Mouse (Mus musculus) macrophage (primary cell): ENCODE data around the gene Ahcyl2. TPM values are rescaled to one million over a fixed set of nuclear protein-coding genes. Genes with fewer than 3 reads are reported as not detected.
"Not testable (repeated sequence)": the region's sequence is repeated elsewhere in the genome, so short reads cannot be mapped to it uniquely, and the experiment has no call there.

Experiments used
- H3K27ac ChIP-seq: fragments of 350-480 bp; formaldehyde crosslinking; 2 replicates; pipeline ENCODE4 v1.9.0; 2021
- H3K36me3 ChIP-seq: fragments of 350-480 bp; formaldehyde crosslinking; 2 replicates; pipeline ENCODE4 v1.9.0; 2021; ENCODE audit errors: inconsistent target
- H3K4me3 ChIP-seq: fragments of 350-480 bp; formaldehyde crosslinking; 2 replicates; pipeline ENCODE4 v1.9.0; 2021; ENCODE audit errors: inconsistent target
- H3K79me2 ChIP-seq: fragments of 350-480 bp; formaldehyde crosslinking; 2 replicates; pipeline ENCODE4 v1.9.0; 2021; ENCODE audit errors: inconsistent target
- WGBS: methylation state at CpG from one replicate; pipeline ENCODE4 v1.1.7; 2026; ENCODE audit warnings: inconsistent platforms; ENCODE audit not compliant: missing documents; 5-methylcytosine and 5-hydroxymethylcytosine counted together
- polyA plus RNA-seq: library from polyadenylated mRNA; stranded (reverse); fragments of 250-400 nt; gene quantifications from 3 replicates; pipeline ENCODE4 v1.2.4, GENCODE M21; 2018; ENCODE audit warnings: inconsistent platforms

Ahcyl2 gene
- polyA plus RNA-seq, 1 experiment from 2014 or later: 32.9 TPM

DNA sequence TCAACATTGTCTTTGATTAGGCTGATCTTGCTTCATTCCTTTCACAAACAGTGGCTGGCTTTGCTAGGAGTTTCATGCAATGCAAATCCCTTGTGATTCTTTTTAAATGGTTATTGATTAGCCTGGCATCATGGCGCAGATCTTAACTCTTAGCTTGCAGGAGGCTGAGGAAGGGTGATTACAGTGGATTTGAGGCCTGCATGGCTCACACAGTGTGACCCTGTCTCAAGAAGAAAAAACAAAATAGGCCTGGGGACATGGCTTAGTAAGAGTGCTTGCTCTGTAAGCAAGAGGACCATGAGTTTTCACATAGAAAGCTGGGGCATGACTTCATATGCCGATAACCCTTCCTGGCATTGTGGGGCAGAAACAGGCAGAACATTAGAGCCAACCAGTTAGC is 47.8 kb downstream of the Ahcyl2 start:
- peaks cover 27% of the 10 kb centered on the region; the same call in 1 of the 2 replicates for H3K79me2 ChIP-seq
- no peaks in the 10 kb centered on the region for H3K36me3 ChIP-seq
- H3K27ac ChIP-seq: no peak overlapping the region
- H3K4me3 ChIP-seq: no peak overlapping the region
- 89% methylated on average over 2 of the region's 2 CpGs for WGBS

DNA sequence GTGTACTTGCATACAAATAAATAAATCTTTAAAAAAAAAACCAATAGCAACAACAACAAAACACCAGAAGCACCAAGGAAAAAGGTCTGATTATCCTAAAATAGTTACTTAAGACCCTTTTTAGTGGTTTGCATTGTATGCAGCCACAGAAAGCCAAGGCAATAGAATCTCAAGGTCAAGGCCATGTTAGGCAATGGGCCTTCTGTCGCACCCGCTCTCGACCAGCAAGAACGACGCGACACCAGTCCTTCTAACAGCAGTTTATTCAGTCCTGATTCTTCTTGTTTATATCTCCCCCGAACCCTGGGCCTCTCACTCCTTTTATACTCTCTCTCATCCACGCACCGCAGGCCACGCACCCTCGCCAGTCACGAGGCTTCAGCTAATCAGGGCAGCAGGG is 48.6 kb downstream of the Ahcyl2 start:
- not testable (repeated sequence) for H3K4me3 ChIP-seq, H3K36me3 ChIP-seq, H3K27ac ChIP-seq
- WGBS: 98% methylated on average over 7 of the region's 12 CpGs
- peaks cover 23% of the 10 kb centered on the region; the same call in 1 of the 2 replicates for H3K79me2 ChIP-seq

DNA sequence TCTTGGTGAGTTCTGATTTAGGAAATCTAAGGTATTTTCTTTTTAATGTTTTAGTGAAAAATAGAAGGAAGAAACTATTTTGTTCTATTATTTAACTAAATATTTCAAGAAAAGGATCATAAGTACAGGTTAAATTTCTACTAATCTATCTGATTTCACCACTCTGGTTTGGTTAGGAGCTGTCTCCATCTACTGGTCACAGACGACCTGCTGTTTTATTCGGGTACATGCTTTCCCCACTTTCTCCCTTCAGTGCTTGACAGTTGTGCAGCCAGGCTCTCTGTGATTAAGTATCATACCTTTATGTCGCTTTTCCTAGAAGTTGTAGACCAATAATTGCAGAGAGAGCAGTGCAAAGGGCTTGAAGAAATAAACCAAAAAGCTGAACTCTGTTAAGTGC is 51.5 kb downstream of the Ahcyl2 start:
- no peaks in the 10 kb centered on the region for H3K36me3 ChIP-seq
- no peak overlapping the region for H3K4me3 ChIP-seq
- WGBS: 20% methylated on average over 3 of the region's 3 CpGs
- peaks cover 13% of the 10 kb centered on the region; the same call in 1 of the 2 replicates for H3K79me2 ChIP-seq
- H3K27ac ChIP-seq: no peak overlapping the region

DNA sequence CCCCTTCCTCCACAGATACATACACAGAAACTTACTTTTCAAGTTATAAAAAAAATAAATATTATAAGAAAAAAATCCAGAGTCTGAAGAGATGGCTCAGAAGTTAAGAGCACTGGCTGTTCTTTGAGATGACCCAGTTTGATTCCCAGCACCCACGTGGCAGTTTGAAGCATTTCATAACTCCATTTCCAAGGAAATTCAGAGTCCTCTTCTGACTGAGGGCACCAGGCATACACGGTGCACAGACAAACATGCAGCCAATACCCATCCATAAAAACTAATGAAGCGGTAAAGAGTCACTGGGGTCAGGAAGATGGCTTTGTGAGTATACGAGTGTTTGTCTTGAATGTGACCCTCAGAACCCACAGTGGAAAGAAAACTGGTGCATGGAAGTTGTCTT is 52.5 kb downstream of the Ahcyl2 start:
- H3K36me3 ChIP-seq: no peaks in the 10 kb centered on the region
- peaks cover 10% of the 10 kb centered on the region; the same call in 1 of the 2 replicates for H3K79me2 ChIP-seq
- 96% methylated on average over 4 of the region's 4 CpGs for WGBS
- H3K27ac ChIP-seq: no peak overlapping the region
- no peak overlapping the region for H3K4me3 ChIP-seq

DNA sequence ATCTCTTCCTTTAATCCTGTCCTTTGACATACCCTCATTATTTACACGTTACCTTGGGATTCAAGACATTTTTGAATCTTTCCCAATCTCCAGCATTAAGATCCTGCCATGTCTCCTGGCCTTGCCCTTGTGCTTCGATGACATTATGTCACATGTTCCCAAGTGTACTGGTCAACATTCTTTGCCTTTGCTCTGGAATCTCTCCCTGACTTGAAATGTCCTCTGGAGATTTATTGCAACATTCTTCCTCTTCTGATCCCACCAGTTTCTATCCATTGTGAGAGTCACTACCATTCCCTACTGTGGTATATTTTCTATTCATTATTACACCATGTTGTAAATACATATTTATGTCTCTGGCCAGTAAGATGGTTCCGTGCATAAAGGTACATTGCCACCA is 53.1 kb downstream of the Ahcyl2 start:
- Histone ChIP-seq H3K36me3 (no peaks in the 10 kb centered on the region), H3K4me3 (no peak overlapping the region), H3K79me2 (peaks cover 4% of the 10 kb centered on the region; the same call in 1 of the 2 replicates), H3K27ac (no peak overlapping the region)
- 92% methylated on average over 3 of the region's 3 CpGs for WGBS

DNA sequence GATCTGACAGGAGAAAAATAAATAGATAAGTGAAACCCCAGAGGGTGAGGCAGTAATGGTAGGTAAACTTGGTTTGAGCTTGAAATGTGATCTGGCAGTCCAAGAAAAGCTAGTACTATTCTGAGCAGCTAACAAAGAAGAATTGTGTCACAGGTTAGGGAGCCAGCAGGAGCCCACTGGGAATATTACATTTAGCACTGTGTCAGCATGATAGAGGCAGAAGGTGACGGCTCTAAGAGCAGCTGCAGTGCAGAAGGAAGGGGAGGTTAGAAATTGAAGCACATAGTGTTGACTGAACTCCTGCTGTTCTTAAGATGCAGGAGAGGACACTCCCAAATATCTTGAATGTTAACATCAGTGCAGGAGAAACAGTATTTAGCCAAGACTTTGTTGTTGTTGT is 54.0 kb downstream of the Ahcyl2 start:
- Histone ChIP-seq H3K79me2 (peaks cover 3% of the 10 kb centered on the region; the same call in 1 of the 2 replicates), H3K36me3 (no peaks in the 10 kb centered on the region), H3K4me3 (no peak overlapping the region), H3K27ac (no peak overlapping the region)
- 100% methylated on average over 1 of the region's 1 CpGs for WGBS

DNA sequence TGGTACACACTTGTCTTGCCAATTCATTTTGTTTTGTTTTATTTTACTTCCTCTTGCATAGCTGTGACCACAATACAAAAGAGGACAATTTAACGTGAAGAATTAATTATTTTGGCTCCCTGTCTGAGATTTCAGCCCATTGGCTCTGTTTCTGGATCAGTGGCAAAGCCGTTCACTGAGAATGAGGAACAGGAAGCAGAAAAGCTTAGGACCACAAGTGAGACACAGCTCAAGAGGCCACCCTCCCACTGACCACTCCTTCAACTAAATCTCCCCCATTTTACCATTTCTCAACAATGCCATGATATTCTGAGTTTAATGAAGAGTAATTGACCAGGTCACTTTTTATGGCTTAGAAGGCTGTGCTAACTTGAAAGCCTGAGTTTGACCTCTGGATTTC is 57.5 kb downstream of the Ahcyl2 start:
- peak overlapping the region; percentile 2 for H3K27ac ChIP-seq
- H3K4me3 ChIP-seq: no peak overlapping the region
- no peaks in the 10 kb centered on the region for H3K36me3 ChIP-seq
- WGBS: 0% methylated on average over 2 of the region's 2 CpGs
- H3K79me2 ChIP-seq: no peaks in the 10 kb centered on the region; the same call in 1 of the 2 replicates

DNA sequence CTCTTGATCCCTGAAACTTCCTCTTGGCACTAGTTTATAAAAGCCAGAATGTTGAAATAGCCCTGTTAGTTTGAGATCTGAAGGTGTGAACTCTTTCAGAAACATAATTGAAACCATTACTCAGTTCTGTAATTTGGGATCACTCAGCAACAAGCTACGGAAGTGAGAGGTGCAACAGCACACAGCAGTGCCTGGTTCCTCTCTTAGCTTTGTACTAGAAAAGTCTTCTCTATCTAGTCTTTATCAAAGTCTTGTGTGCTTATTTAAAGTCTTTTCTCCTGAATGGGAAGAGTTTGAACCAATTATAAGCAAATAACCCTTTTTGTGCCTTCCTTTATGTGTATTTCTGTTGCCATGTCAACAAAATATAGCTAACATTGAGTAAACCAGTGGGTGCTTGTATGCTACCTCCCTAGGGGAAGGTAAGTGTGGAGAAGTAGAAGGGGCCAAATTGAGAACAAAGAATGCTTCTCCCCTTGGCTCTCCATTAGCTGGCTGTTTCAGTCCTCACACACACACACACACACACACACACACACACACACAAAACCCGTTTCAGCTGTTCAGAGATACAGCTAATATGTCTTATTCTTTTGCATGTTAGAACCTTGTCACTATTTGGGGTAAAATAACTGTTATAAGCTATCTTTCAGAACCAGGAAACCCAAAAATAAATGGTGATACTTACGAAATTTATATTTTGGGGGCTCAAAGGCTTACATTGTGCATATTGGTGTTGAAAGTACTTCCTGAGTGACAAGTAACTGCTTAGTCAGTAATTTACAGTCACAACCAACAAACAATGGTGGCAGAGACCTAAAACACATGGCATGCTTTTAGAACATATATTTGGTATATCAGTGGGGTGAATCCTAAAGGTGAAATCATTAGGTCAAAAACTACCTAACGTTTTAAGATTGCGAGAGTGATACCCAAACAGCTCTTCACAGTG is 59.8 kb downstream of the Ahcyl2 start:
- Histone ChIP-seq H3K27ac (peak overlapping the region; percentile 57), H3K36me3 (no peaks in the 10 kb centered on the region), H3K4me3 (no peak overlapping the region), H3K79me2 (peaks cover 4% of the 10 kb centered on the region; the same call in 1 of the 2 replicates)
- WGBS: 32% methylated on average over 5 of the region's 5 CpGs

DNA sequence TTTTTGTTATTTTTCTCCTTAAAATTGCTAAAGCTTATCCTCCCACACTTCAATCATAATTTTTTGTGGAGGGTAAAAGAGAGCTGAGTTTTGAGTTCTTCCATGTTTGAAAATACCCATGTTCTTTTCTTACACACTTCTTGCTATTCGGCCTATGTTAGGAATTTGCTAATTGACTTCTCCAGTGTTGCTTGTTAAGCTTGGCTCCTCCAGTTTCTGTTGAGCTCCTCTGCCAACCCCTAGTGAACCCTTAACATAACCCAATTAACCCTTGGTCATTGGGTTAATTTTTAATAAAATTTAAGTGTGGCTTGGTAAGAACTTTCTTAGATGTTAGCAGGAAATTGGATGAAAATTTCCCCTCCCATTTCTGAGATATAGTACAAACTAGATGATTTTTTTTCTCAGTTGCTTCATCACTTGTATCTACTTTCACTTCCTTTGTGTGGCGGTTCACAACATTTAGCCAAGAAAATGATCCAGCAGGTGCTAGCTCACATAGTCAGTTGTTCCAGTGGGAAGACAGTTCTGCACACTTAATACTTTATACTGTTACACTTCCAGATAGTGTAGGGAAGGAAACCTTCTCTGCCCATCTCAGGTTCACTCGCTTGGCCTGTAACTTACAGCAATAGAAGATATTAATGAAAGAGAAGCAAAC is 60.9 kb downstream of the Ahcyl2 start:
- WGBS: 38% methylated on average over 3 of the region's 3 CpGs
- no peak overlapping the region for H3K4me3 ChIP-seq
- H3K27ac ChIP-seq: peak overlapping the region; percentile 57

DNA sequence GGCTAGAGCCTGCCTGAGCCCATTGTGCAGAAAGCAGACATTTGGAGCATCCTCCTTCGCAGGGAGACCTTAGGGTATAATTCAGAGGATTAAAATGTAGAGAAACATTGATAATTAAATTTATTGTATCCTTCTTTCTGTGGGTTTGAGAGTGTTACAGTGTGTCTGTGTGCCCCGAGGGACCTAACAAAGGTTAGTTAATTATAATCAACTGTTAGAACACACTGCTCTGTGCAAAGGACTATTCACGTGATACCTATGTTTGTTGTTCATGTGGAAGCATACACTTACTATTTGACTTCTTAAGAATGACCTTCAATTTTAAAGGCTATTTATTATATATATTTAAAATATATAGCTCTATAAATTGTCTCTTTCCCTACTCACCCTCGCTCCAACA is 64.5 kb downstream of the Ahcyl2 start:
- no peaks in the 10 kb centered on the region for H3K36me3 ChIP-seq
- H3K27ac ChIP-seq: no peak overlapping the region
- H3K79me2 ChIP-seq: peaks cover 10% of the 10 kb centered on the region; the same call in 1 of the 2 replicates
- WGBS: 98% methylated on average over 4 of the region's 4 CpGs
- no peak overlapping the region for H3K4me3 ChIP-seq

More for the DNA sequence above, 60.9 kb downstream of the Ahcyl2 start:
- Histone ChIP-seq H3K36me3 (no peaks in the 10 kb centered on the region), H3K79me2 (peaks cover 10% of the 10 kb centered on the region; the same call in 1 of the 2 replicates)

DNA sequence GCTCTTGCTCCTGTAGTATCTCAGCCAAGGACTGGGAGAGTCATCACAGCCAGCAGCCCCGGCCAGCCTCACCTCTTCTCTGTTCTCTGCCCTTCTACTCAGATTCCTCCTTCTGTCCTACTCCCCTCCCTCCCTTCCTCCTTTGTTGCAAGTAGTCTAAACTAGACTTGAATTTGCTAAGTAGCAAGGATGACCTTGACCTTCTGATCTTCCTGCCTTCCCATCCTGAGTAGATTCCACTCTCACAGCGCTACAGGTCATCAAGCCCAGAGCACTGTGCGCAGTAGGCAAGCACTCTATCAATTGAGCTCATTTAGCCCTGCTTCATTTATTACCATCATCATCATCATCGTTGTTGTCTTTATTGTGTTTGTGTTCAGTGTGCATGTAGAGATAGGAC is 65.3 kb downstream of the Ahcyl2 start:
- Histone ChIP-seq H3K79me2 (peaks cover 10% of the 10 kb centered on the region; the same call in 1 of the 2 replicates), H3K4me3 (no peak overlapping the region), H3K36me3 (no peaks in the 10 kb centered on the region), H3K27ac (no peak overlapping the region)
- WGBS: 90% methylated on average over 4 of the region's 4 CpGs

DNA sequence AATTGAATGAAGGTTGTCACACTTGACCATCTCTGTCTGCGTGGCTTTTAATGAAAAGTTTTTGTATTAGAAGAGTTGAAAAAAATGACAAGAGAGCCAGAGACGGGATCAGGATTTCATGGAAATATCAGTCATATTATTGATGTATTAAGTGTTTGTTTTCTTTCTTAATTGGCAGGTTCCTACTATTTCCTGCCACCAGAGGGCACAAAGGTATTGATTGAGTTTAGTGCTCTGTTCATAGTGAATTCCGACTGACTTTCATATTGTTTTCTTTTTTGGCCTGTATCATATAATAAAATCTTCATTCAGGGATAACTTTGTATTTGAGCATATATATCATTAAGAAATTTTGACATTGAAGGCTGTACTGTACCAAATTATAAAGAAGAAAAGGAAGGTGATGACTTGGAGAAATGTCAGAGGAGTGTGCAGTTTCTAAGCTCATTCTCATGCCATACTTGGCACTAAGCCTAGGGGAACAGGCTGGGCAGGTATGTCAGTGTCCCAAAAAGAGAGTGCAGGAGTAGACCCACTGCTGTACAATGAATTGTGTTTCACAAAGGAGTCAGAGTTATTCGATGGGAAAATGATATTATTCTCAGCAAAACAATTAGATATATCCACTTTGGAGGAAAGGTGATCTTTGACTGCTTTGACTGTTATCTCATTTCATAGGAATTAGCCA is 65.9 kb downstream of the Ahcyl2 start:
- H3K79me2 ChIP-seq: peaks cover 10% of the 10 kb centered on the region; the same call in 1 of the 2 replicates
- no peaks in the 10 kb centered on the region for H3K36me3 ChIP-seq
- H3K4me3 ChIP-seq: no peak overlapping the region
- 58% methylated on average over 4 of the region's 4 CpGs for WGBS
- H3K27ac ChIP-seq: no peak overlapping the region

DNA sequence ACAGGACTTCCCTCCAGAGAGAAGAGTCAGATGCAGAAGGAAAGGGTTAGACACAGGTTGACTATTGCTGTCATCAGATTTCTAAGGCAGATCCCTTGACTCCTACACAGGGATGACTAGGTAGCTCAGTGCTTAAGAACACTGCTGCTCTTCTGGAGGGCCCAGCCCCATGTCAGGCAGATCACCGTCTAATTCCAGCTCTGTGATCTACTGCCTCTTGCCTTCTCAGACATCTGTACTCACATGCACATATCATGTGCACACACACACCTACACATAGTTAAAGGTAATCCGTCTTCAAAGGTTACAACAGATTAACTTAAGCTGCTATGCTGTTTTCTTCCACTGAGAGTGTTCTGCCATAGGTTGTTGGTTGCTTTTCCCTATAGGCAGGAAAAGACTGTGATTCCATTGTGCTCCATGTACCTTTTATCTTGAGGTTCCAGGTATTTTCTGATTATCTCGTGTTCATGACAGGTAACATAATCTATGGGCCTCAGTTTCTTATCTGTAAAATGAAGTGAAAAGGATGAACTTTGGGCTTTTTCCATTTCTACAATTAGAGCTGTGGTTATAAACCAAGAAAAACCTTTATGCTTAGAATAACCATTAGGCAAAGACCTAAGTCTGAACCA is 67.8 kb downstream of the Ahcyl2 start:
- WGBS: 87% methylated on average over 3 of the region's 3 CpGs
- Histone ChIP-seq H3K79me2 (peaks cover 10% of the 10 kb centered on the region; the same call in 1 of the 2 replicates), H3K27ac (no peak overlapping the region), H3K36me3 (no peaks in the 10 kb centered on the region), H3K4me3 (no peak overlapping the region)

DNA sequence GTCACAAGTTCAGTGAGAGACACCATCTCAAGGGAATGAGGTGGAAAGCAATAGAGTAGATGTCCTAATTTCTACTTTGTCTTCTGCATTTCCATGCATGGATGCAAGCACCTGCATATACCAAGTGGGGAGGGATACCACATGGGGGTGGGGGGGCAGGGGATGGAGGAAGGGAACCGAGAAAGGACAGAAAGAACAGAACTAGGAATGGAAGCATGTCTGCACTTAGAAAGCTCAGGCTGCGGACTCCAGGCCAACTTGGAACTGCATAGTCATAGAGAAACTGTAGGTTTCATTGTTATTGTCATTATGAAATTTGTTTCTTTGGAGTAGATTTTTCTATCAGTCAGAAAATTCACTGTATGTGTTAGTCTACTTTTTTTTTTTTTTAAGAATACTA is 69.8 kb downstream of the Ahcyl2 start:
- 92% methylated on average over 2 of the region's 2 CpGs for WGBS
- Histone ChIP-seq H3K36me3 (no peaks in the 10 kb centered on the region), H3K4me3 (no peak overlapping the region), H3K27ac (no peak overlapping the region), H3K79me2 (peaks cover 6% of the 10 kb centered on the region; the same call in 1 of the 2 replicates)
